Mouse (Mus musculus) liver (tissue): ENCODE data around the gene Nipa2.
A peak's percentile ranks its signal among the peaks of the same experiment; 100 is the strongest.

Source experiments
- DNase-seq: peaks from one replicate; pipeline ENCODE4 v3.0.0-alpha.2; 2020; ENCODE audit warnings: mixed read lengths

Nipa2 gene

DNA sequence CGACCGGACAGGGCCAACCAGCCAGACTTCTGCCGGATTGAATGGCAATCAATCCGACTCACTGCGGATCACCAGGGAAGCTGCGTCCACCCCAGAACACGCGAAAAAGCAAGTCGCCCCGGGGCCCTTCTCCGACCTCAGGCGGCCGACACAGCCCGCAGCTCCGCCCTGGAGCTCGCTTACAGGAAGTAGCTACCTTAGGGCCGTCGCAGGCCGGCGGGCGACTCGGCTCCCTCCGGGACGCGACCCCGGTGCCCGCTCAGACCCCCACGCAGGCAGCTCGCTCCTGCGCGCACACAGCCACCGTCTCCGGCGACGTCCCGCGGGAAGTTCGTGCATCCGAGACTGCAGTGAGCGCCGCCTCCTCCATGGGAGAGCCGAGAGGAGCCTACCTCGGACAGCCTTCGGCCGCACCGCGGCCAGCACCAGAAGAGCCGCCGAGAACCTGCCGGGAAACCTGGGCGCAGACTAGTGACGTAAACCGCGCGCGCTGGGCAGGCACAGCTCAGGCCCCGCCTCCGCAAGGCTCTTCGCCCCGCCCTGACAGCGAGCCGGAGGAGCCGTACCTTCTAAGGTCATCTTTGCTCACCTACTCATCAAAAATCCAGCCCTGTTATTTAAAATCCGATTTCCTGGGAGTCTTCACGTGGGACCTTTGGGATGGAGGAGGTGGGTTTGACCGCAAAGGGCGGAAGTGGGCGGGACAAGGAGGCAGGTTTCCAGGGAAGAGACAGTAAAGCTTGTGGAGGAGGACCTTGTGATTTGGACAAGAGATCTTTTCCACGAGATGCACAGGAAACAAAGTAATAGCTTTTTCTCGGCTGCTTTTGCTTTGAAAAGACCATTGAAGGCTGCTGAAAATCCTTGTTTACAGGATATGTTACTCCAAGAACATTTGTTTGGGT lies at the start of gene Nipa2:
TSS of gene Nipa2 (minus strand) at position 473 of the 905 bp plus-strand sequence.
- DNase-seq, result peak; percentile 94

- DNase-seq, result no peak
Measured at GRCm38 (mm10) chr7:56011018-56011333, 48.7 kb upstream of the Nipa2 start.

GRCm38 (mm10) chr7:56010318-56011017 lies 48.2 kb upstream of the Nipa2 start:
- DNase-seq, result no peak

DNA sequence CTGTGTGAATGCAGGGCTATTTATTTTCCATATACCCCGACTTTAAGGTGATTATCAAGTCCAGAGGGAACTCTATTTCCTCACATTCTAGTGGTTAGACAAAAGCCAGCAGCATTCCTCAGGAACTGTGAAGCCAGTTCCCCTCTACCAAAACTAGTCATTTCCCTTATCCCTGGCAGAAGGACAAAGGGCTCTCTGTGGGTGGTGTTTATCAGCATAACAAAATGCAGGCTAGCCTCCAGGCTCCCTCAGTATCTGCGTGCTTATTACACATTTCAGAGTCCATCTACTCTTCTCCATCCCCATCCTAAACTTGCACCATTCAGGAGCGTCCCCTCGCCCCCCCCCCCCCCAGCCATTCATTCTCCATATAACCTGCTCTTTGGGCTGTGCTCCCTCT lies 36.7 kb upstream of the Nipa2 start:
- no peak for DNase-seq

- DNase-seq, result no peak
Measured at GRCm38 (mm10) chr7:55995013-55995412, 32.7 kb upstream of the Nipa2 start.

- no peak for DNase-seq
Measured at GRCm38 (mm10) chr7:55991858-55992257, 29.6 kb upstream of the Nipa2 start.

- no peak for DNase-seq
Measured at GRCm38 (mm10) chr7:55991129-55991528, 28.9 kb upstream of the Nipa2 start.

DNA sequence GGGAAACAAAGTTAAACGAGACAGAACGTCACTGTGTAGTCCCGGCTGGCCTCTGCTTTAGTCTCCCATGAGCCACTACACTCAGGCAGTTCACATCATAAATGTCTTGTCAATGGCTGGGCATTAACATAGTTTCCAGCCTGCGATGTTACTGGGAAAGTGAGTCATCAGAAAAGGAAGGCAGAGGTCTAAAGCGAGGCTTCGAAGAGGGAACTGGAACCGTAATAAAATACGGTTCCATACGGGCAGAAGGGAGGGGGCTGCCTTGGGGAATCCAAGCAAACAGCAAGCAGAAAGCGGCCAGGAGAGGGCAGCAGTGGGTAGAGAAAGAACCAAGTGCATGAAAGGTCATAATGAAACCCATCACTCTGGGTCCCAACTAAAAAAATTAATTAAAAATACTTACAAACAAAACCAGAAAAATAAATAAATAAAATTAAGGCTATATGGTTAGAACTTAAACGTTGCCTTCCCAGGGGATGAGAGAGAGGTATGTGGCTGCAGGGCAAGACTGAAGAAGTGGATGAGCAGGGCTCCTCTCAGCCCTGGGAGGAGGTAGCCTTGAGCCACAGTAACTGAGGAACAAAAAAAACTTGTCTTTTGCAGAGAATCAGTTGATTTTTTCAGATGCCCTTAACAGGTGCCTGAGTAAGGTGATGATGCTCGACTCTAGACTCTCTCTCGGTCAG lies 24.4 kb upstream of the Nipa2 start:
- peak; percentile 86 for DNase-seq

- no peak for DNase-seq
Measured at GRCm38 (mm10) chr7:55984754-55985153, 22.5 kb upstream of the Nipa2 start.

DNA sequence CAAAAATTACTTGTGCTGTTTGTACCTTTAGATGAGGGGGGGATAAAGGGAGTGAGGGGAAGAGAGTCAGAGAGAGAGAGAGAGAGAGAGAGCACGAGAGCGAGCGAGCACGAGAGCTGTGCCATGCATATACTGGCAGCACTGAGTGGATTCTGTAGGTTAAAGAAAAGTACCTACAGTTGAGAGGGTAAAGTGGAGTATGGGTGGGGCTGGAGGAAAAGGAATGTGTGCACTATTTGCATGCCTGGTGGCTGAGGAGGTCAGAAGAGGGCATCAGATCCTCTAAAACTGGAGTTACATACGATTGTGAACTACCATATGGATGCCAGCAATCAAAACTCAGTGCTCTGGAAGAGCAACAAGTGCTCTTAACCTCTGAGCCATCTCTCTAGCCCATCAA lies 20.8 kb upstream of the Nipa2 start:
- DNase-seq, result no peak

GRCm38 (mm10) chr7:55982010-55982700 lies 19.9 kb upstream of the Nipa2 start:
- DNase-seq, result peak; percentile 70

DNA sequence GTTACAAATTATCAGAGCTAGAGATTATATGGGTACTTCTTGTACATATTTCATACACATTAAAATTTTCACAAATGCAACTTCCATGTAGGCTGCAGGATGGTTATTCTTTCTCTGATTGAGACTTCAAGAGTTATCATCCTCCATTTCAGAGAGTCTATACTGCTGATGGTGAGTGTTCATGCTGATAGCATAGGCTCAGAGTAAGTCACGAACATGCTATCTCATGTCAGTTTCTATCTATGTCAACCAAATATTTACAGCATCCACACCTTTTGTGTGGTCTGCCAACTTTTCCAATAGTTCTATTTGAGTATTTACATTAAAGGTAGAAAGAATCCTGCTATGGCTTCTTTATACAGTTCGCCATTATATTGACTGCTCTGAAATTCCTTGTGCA lies 19.2 kb upstream of the Nipa2 start:
- no peak for DNase-seq

DNA sequence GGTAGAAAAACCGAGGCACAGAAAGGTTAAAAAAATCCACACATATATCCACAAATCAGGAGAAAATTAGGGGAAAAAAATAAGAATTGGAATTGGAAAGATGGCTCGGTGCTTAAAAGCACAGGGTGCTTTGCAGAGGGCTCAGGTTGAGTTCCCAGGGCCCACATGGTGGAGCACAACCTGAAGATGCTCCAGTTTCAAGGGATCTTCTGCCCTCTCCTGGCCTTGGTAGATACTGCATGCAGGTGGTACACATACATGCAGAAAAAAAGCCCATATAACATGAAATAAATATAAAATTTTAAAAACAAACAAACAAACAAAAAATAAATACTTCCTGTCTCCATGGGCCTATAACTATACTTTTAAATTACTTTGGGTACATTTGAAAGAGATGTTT lies 12.2 kb upstream of the Nipa2 start:
- peak; percentile 26 for DNase-seq

GRCm38 (mm10) chr7:55969415-55969814 lies 7.1 kb upstream of the Nipa2 start:
- DNase-seq, result no peak

- DNase-seq, result peak; percentile 80
Measured at GRCm38 (mm10) chr7:55968258-55968901, 6.1 kb upstream of the Nipa2 start.

- DNase-seq, result no peak
Measured at GRCm38 (mm10) chr7:55966866-55967460, 4.7 kb upstream of the Nipa2 start.

DNA sequence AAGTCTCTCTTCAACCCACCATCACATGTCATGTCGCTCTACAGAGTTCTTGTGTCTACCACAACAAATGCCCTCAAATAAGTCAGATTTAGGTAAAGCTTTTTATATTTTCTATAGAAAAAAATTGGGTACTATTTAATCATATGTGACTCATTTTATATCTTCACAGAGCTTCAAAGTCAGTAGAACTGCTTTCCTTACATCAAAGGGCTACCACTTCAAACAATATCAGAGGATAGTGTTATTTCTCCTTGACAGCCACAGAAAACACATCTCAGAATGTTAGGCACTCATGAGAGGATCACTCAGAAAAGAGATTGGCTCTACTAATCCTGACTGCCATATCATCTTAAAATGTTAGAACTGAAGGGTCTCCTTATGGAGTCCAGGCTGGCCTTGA lies 1.8 kb downstream of the Nipa2 start:
- DNase-seq, result no peak

GRCm38 (mm10) chr7:55959801-55960200 lies 2.5 kb downstream of the Nipa2 start:
- DNase-seq, result no peak

DNA sequence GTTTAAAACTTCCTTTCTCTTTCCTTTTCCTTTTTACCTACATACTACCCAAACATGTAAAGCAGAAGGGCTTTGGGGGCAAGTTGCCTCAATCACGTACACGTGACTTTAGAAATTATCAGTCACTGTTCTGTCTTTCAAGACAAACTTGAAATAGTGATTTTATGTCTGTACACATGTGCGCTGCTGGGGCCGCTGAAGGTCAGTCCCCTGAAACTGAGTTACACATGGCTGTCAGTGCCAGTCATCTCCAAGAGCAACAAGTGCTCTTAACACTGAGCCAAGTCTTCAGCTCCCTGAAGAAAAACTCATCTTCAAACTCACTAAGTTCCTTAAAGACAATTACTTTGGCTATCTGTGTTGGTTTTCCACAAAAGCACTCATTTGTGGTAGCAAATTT lies 4.4 kb downstream of the Nipa2 start:
- no peak for DNase-seq

- no peak for DNase-seq
Measured at GRCm38 (mm10) chr7:55957178-55957577, 5.1 kb downstream of the Nipa2 start.

GRCm38 (mm10) chr7:55956054-55956453 lies 6.2 kb downstream of the Nipa2 start:
- no peak for DNase-seq

DNA sequence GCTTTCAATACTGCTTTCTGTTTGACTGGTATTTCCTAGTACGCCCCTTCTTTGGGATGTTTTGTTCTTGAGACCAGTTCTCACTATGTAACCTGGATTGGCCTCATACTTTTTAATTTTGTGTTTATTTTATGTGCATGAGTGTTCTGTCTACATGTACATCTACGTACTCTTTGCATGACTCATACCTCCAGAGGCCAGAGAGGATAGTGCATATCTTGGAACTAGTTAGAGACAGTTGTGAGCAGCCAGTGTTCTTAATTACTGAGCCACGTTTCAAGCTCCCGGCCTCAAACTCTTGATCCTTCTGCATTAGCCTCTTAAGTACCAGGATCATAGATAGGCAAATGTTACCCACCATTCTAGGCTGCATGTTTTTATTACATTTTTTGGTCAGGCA lies 23.9 kb downstream of the Nipa2 start:
- DNase-seq, result no peak
